Mouse (Mus musculus) kidney, postnatal 14 days (tissue): ENCODE results near the gene Oas2.

Experiments
- DNase-seq: peaks from one replicate; pipeline ENCODE4 v3.0.0; 2022; ENCODE audit warnings: mixed read lengths

The Oas2 gene

GRCm38 (mm10) chr5:120694695-120695074 is 55.0 kb downstream of the Oas2 start:
- no peak for DNase-seq

GRCm38 (mm10) chr5:120693931-120694694 is 55.5 kb downstream of the Oas2 start:
- no peak for DNase-seq

GRCm38 (mm10) chr5:120692034-120692433 is 57.6 kb downstream of the Oas2 start:
- no peak for DNase-seq

- no peak for DNase-seq
Measured at GRCm38 (mm10) chr5:120690417-120690816, 59.2 kb downstream of the Oas2 start.

- no peak for DNase-seq
Measured at GRCm38 (mm10) chr5:120688434-120688833, 61.2 kb downstream of the Oas2 start.

- no peak for DNase-seq
Measured at GRCm38 (mm10) chr5:120687897-120688296, 61.8 kb downstream of the Oas2 start.

GRCm38 (mm10) chr5:120687484-120687851 is 62.2 kb downstream of the Oas2 start:
- DNase-seq, result no peak

- DNase-seq, result no peak
Measured at GRCm38 (mm10) chr5:120686749-120687483, 62.7 kb downstream of the Oas2 start.

GRCm38 (mm10) chr5:120685678-120686077 is 64.0 kb downstream of the Oas2 start:
- DNase-seq, result no peak

GRCm38 (mm10) chr5:120682982-120683771 is 66.5 kb downstream of the Oas2 start:
- DNase-seq, result no peak

- DNase-seq, result no peak
Measured at GRCm38 (mm10) chr5:120680918-120681317, 68.7 kb downstream of the Oas2 start.
